Mouse (Mus musculus): ENCODE data around the gene Srsf4.

Srsf4 gene

DNA sequence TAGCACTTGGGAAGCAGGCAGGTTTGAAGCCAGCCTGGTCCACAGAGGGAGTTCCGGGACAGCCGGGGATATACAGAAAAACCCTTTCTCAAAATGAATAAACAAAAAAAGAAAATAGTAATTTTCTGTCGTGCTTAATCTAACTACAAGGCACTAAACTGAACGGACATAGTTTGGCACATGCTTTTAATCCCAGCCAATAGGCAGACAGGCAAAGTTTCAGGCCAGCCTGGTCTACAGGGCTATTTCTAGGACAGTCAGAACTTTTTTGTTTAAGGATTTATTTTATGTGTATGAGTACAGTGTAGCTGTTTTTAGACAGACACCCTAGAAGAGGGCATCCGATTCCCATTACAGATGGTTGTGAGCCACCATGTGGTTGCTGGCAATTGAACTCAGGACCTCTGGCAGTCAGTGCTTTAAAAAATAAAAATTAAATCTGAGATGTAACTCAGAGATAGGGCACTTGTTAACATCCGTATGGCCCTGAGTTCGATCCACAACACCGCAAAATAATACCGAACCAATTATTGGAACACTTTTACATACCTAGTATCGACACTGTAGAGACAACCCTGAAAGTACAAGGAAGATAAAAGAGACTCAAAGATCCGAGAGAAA, 635 bp upstream of the Srsf4 start:
- DNase-seq (ENCODE audit: low spot score in 2 of 2) = no peak

DNA sequence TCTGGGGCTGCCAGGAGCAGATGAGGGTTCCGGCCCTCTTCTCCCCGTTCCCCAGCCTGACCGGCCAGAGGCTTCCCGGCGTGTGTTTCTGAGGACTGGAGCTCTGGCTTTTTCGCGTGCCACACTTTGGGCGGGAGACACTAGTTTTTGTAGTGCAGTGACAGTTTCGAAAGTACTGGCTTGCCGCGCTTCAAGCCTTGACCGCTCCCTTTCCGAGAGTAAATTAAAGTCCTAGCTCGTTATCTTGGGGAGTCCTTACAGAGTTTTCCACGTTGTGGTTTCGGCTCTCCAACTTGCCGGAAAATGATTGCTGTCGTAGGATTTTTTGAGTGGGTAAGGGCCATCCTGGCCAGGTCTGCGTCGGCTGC, 736 bp downstream of the Srsf4 start:
- DNase-seq (ENCODE audit: low spot score in 2 of 2) = no peak

DNA sequence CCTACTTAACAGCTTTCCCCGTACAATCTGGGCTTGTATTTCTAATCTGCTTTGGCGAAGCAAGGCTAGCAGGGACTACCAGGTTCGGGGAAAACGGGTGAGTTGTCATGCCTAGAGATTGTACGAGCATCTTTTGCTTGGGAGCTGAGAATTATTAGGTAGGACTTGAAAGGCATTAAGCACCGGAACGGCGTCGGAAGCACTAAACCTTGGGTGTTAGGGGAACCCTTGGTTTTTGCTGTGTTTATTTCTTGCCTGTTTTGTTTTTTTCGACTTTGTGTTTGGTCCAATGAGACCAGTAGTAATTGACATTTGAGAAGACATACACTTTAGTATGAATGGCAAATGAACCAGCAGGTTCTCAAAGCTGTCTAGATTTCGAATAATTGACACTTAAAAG, 1.1 kb downstream of the Srsf4 start:
- no peak for DNase-seq (ENCODE audit: low spot score in 2 of 2)

GRCm38 (mm10) chr4:131875242-131875641, 1.8 kb downstream of the Srsf4 start:
- no peak for DNase-seq (ENCODE audit: low spot score in 2 of 2)

DNA sequence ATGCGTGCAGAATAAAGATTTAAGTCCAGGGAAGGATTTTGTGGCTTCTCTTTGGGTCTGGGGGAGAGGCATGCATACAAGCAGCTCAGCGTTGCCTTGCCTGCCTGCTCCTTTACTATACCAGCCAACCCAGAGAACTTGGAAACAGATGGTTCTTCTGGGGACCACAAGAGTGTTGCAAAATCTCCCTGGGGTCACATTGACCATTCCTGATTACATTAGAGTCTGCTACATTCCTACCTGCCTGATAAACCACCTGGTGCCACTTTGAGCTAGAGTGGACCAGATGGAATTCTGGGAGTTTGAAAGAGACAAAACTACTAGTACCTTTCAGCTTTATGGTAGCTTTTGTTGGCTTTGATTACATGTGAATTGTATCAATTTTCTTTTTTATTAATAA, 3.4 kb downstream of the Srsf4 start:
- DNase-seq (ENCODE audit: low spot score in 2 of 2) = no peak

DNA sequence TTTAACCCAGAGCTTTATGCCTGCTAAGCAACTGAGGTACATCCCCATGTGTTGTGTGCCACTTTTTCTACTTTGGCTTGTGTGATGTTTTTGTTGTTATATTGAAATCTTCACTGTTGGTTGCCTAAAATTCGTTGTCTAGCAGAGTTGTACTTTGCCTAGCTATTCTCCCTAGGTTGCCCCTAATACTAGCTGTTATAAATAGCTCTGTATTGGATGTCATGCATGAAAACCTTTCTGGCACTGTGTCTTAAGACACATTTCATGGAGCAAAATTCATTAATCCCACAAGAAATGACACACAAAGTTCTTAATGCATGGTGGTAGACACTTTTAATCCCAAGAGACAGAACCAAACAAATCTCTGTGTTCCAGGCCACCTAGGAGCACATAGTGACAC, 6.3 kb downstream of the Srsf4 start:
- no peak for DNase-seq (ENCODE audit: low spot score in 2 of 2)

GRCm38 (mm10) chr4:131881306-131881705, 7.9 kb downstream of the Srsf4 start:
- no peak for DNase-seq (ENCODE audit: low spot score in 2 of 2)

GRCm38 (mm10) chr4:131883571-131883970, 10.2 kb downstream of the Srsf4 start:
- DNase-seq (ENCODE audit: low spot score in 2 of 2) = no peak

GRCm38 (mm10) chr4:131885376-131885775, 12.0 kb downstream of the Srsf4 start:
- no peak for DNase-seq (ENCODE audit: low spot score in 2 of 2)

DNA sequence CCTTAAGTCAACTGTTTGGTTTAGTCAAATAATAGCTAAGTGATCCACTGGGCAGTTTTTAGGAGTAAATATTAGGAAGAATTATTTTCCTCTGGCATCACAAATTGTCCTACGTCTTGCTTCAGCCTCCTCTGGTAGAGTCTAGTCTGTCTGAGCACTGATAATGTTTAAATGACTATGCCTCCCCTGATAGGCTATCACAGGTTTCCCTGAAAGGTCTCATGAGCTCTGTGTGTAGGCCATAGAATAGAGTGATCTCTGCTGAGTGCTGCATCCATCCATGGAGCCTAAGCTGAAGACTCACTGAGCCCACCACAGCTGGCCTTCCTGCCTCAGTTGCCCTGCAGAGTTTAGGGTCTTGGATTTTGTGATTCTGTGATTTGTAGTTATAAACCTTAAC, 15.1 kb downstream of the Srsf4 start:
- no peak for DNase-seq (ENCODE audit: low spot score in 2 of 2)

DNA sequence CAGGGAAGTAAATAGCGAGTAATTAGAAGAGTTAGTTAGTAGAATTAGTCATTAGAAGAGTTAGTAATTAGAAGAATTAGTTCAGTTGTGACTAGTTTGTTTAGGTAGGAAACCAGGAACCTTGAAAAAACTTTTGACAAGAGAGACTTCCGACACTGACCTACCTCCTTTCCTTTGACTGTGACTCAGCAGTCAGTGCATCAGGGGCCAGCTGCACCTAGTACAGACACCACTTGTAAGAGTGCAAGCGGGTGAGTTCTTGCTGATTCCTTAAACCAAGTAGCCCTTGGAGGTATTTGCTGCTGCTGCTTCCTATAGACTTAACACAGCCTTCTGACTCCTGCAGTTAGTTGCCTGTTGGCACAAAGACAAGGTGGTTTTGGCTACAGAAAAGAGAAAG, 17.3 kb downstream of the Srsf4 start:
- no peak for DNase-seq (ENCODE audit: low spot score in 2 of 2)

- no peak for DNase-seq (ENCODE audit: low spot score in 2 of 2)
Measured at GRCm38 (mm10) chr4:131897109-131897508, 23.7 kb downstream of the Srsf4 start.

DNA sequence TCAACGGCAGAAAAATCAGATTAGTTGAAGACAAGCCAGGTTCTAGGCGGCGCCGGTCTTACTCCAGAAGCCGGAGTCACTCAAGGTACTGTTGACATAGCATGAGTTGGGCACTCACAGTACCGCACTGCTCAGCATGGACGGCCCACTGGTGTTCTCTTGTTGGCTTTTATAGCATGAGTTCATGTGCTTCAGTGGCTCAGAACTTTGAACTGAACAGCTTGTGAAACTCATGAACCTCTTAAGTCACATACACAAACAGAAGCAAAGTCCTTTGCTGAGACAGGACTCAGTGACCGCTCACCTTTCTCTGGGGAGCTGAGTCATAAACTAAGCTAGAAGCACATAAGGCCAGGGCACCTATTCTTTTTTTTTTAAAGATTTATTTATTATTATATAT, 24.4 kb downstream of the Srsf4 start:
- no peak for DNase-seq (ENCODE audit: low spot score in 2 of 2)

- DNase-seq (ENCODE audit: low spot score in 2 of 2) = no peak
Measured at GRCm38 (mm10) chr4:131898503-131899179, 25.2 kb downstream of the Srsf4 start.

DNA sequence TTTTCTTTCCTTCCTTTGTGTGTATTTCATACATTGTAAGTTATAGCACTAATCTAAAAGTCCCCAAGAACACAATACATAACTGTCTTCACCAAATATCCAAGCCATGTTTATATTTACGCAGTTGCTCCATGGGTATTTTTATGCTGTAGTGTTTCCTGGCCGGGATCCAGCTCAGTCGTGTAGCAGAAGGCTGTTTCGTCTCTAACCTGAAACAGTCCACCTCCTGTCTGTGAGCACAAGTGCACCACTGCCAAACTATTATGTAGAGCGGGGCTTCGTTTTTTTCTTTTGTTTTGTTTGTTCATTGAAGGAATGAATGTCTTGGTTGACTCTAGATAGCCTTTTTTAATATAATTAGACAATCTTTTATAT, 25.8 kb downstream of the Srsf4 start:
- DNase-seq (ENCODE audit: low spot score in 2 of 2) = no peak

- no peak for DNase-seq (ENCODE audit: low spot score in 2 of 2)
Measured at GRCm38 (mm10) chr4:131901090-131901489, 27.7 kb downstream of the Srsf4 start.

GRCm38 (mm10) chr4:131904478-131904877, 31.1 kb downstream of the Srsf4 start:
- DNase-seq (ENCODE audit: low spot score in 2 of 2) = no peak

DNA sequence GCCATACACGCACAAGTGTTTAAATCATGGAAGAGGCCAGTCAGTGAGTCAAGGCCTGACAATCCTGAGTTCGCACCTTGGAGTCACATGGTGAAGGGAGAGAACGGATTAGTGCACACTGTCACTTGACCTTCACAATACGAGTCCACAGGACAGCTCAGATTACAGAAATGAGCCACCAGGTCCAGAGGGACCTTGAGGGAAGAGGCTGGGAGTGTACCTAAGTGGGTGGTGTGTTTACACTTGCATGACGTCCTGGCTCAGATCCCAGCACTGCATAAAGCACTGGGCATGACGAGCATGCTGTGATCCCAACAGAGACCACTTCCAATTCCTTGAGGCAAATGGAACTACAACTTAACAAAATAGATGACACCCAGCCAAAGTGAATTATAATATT, 33.0 kb downstream of the Srsf4 start:
- DNase-seq (ENCODE audit: low spot score in 2 of 2) = no peak

GRCm38 (mm10) chr4:131907912-131908311, 34.5 kb downstream of the Srsf4 start:
- no peak for DNase-seq (ENCODE audit: low spot score in 2 of 2)

GRCm38 (mm10) chr4:131910237-131910994, 37.0 kb downstream of the Srsf4 start:
- no peak for DNase-seq (ENCODE audit: low spot score in 2 of 2)

- DNase-seq (ENCODE audit: low spot score in 2 of 2) = no peak
Measured at GRCm38 (mm10) chr4:131911521-131911920, 38.1 kb downstream of the Srsf4 start.

DNA sequence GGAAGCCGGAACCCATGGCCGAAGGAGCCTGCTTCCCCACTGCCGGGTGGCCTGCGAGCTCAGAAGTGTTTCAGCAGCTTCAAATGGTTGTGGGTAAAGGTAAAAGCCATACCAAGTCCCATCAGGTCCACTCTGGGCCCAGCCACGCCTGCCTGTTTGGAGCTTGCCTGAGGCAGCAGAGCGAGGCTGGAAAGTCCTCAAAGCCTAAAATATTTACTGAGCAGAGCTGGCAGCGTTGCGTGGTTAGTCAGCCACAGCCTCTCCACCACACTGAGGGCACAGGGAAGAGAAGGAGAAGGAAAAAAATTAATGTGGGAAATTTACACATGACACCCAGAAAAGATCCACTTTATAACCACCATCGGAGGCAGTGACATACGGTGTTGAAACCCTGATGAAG, 40.1 kb downstream of the Srsf4 start:
- DNase-seq (ENCODE audit: low spot score in 2 of 2) = no peak

DNA sequence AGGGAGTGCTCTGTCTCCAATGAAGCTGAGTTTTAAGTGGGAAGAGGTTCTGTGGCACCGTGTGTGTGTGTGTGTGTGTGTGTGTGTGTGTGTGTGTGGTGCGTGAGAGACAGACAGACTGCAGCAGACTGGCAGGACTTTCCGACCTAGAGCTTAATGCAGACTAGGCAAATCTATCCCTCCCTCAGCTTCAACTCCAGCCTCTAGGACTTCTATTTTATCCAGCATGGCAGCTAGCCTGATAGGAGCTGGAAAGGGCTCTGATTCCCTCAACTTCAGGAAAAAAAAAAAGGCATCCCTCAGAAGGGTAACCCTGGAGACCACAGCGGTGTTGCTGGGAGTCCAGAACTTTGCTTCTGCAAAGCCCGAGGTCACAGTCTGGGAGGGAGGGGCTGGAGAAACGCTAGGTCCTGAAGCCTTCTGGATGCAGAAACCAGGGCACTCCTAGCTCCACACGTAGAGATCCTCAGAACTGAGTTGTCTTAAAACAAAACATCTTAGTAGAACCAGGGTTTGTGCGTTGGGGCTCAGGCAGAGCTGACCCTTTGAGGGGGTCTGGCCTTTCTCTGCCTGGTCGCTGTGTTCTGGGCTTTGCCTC, 40.7 kb downstream of the Srsf4 start:
- DNase-seq (ENCODE audit: low spot score in 2 of 2) = no peak

Measured in right cerebral cortex, postnatal 36 days (tissue).